Mouse (Mus musculus) CH12.LX (cell line): ENCODE measurements around the gene Ccdc8.

Experiments used
- CHD1 ChIP-seq: IDR thresholded peaks from 2 replicates; pipeline ENCODE4 v1.6.1; 2012; ENCODE audit warnings: low read depth, low read length, improper control_type of control experiment, inconsistent platforms
- CTCF ChIP-seq, 2 experiments: IDR thresholded peaks in 1 of 2; conservative IDR thresholded peaks in 1 of 2; 2 replicates each; pipeline ENCODE4 v1.5.1; 2011 to 2012; ENCODE audit warnings: low read depth in 2 of 2, low read length in 2 of 2, improper control_type of control experiment in 1 of 2, inconsistent platforms in 1 of 2, mild to moderate bottlenecking in 1 of 2, moderate library complexity in 1 of 2
- EP300 ChIP-seq: IDR thresholded peaks from 2 replicates; pipeline ENCODE4 v1.6.1; 2011; ENCODE audit warnings: low read length, improper control_type of control experiment
- ETS1 ChIP-seq: conservative IDR thresholded peaks from 2 replicates; pipeline ENCODE4 v1.6.1; 2012; ENCODE audit warnings: low read depth, mild to moderate bottlenecking, inconsistent platforms, low read length, improper control_type of control experiment, moderate library complexity
- NRF1 ChIP-seq: IDR thresholded peaks from 2 replicates; pipeline ENCODE4 v1.6.1; 2014; ENCODE audit warnings: low read depth, mild to moderate bottlenecking, inconsistent platforms, low read length, improper control_type of control experiment, moderate library complexity
- POLR2A ChIP-seq: IDR thresholded peaks from 2 replicates; pipeline ENCODE4 v1.6.1; 2011; ENCODE audit warnings: low read depth, mild to moderate bottlenecking, improper control_type of control experiment, low read length
- USF1 ChIP-seq: IDR thresholded peaks from 2 replicates; pipeline ENCODE4 v1.6.1; 2014; ENCODE audit warnings: low read depth, mild to moderate bottlenecking, inconsistent platforms, low read length, improper control_type of control experiment

- no peak for TF ChIP-seq CTCF (conservative IDR thresholded peaks at IDR 0.05 in 1 of 2, IDR thresholded peaks at IDR 0.05 in 1 of 2; ENCODE audit: low read depth in 2 of 2, low read length in 2 of 2)
- TF ChIP-seq EP300, result no peak
- TF ChIP-seq POLR2A, result no peak
- TF ChIP-seq USF1, result no peak
- TF ChIP-seq ETS1, result no peak
- no peak for TF ChIP-seq CHD1
- TF ChIP-seq NRF1, result no peak
Observed at GRCm38 (mm10) chr7:16999233-16999632, 6.7 kb downstream of the Ccdc8 start.
